Mouse (Mus musculus) bone marrow, adult 2 months (tissue): ENCODE data around the gene Spp1.

ENCODE experiments used
- CTCF ChIP-seq: fragments of 200-500 bp; IDR thresholded peaks from 2 replicates; pipeline ENCODE4 v1.5.1; 2011; ENCODE audit warnings: low read length, control low read depth; ENCODE audit not compliant: control insufficient read depth, insufficient read depth
- POLR2A ChIP-seq: fragments of 200-500 bp; IDR thresholded peaks from 2 replicates; pipeline ENCODE4 v1.6.1; 2011; ENCODE audit warnings: low read depth, mild to moderate bottlenecking, control low read depth, low read length, borderline replicate concordance; ENCODE audit not compliant: control insufficient read depth

GRCm38 (mm10) chr5:104459706-104460455 is 25.0 kb downstream of the Spp1 start:
- no peak for TF ChIP-seq CTCF
- no peak for TF ChIP-seq POLR2A
